Mouse (Mus musculus): ENCODE data around the gene Rgs14. TPM values are rescaled to one million over a fixed set of nuclear protein-coding genes. Genes with fewer than 3 reads are reported as not detected.
A peak's percentile ranks its signal among the peaks of the same experiment; 100 is the strongest.

Gene Rgs14
- polyA plus RNA-seq, 1 experiment from 2014 or later: 0.64 TPM

- Histone ChIP-seq H3K9me3 (no peaks in the 10 kb centered on the region), H3K36me3 (replicated peaks) (peaks cover 13% of the 10 kb centered on the region), H3K27ac (peak overlapping the region; percentile 97), H3K4me2 (peak overlapping the region; percentile 82), H3K4me3 (replicated peaks) (peak overlapping the region; percentile 74), H3K27me3 (no peaks in the 10 kb centered on the region), H3K4me1 (peaks cover 38% of the 10 kb centered on the region), H3K9ac (peak overlapping the region; percentile 66)
- WGBS: 53% methylated on average over 14 of the region's 14 CpGs
- ATAC-seq (ENCODE audit: low FRiP score): no peak
Observed at GRCm38 (mm10) chr13:55330567-55331400, 38.7 kb upstream of the Rgs14 start.

- Histone ChIP-seq H3K4me2 (no peak overlapping the region), H3K4me3 (replicated peaks) (no peak overlapping the region), H3K36me3 (replicated peaks) (0 out of 2 replicates have a peak, but pooled peaks cover under 1% of the 10 kb centered on the region), H3K9me3 (no peaks in the 10 kb centered on the region), H3K9ac (no peak overlapping the region), H3K4me1 (peaks cover 33% of the 10 kb centered on the region), H3K27me3 (no peaks in the 10 kb centered on the region), H3K27ac (no peak overlapping the region)
- no peak for ATAC-seq (ENCODE audit: low FRiP score)
- WGBS: 95% methylated on average over 3 of the region's 3 CpGs
Observed at GRCm38 (mm10) chr13:55332331-55332730, 37.2 kb upstream of the Rgs14 start.

GRCm38 (mm10) chr13:55335701-55336100 is 33.8 kb upstream of the Rgs14 start:
- Histone ChIP-seq H3K9me3 (no peaks in the 10 kb centered on the region), H3K4me2 (no peak overlapping the region), H3K27ac (no peak overlapping the region), H3K36me3 (replicated peaks) (no peaks in the 10 kb centered on the region), H3K9ac (no peak overlapping the region), H3K27me3 (no peaks in the 10 kb centered on the region), H3K4me1 (peaks cover 6% of the 10 kb centered on the region), H3K4me3 (replicated peaks) (no peak overlapping the region)
- no peak for ATAC-seq (ENCODE audit: low FRiP score)
- WGBS: 85% methylated on average over 4 of the region's 4 CpGs

GRCm38 (mm10) chr13:55337341-55337975 is 32.1 kb upstream of the Rgs14 start:
- Histone ChIP-seq H3K36me3 (replicated peaks) (no peaks in the 10 kb centered on the region), H3K9me3 (no peaks in the 10 kb centered on the region), H3K4me1 (no peaks in the 10 kb centered on the region), H3K4me3 (replicated peaks) (no peak overlapping the region), H3K9ac (no peak overlapping the region), H3K27me3 (no peaks in the 10 kb centered on the region), H3K4me2 (no peak overlapping the region), H3K27ac (no peak overlapping the region)
- 69% methylated on average over 10 of the region's 10 CpGs for WGBS
- no peak for ATAC-seq (ENCODE audit: low FRiP score)

- H3K27ac ChIP-seq: no peak overlapping the region
- ATAC-seq (ENCODE audit: low FRiP score): no peak
- no peak overlapping the region for H3K4me3 ChIP-seq (replicated peaks)
- no peaks in the 10 kb centered on the region for H3K4me1 ChIP-seq
- H3K36me3 ChIP-seq (replicated peaks): no peaks in the 10 kb centered on the region
- no peak overlapping the region for H3K4me2 ChIP-seq
- H3K9ac ChIP-seq: no peak overlapping the region
- H3K27me3 ChIP-seq: no peaks in the 10 kb centered on the region
- 72% methylated on average over 12 of the region's 12 CpGs for WGBS
- H3K9me3 ChIP-seq: no peaks in the 10 kb centered on the region
Observed at GRCm38 (mm10) chr13:55338131-55339054, 31.1 kb upstream of the Rgs14 start.

- Histone ChIP-seq H3K4me2 (no peak overlapping the region), H3K36me3 (replicated peaks) (peaks cover 6% of the 10 kb centered on the region), H3K4me1 (no peaks in the 10 kb centered on the region), H3K9me3 (no peaks in the 10 kb centered on the region), H3K9ac (no peak overlapping the region), H3K4me3 (replicated peaks) (no peak overlapping the region), H3K27me3 (no peaks in the 10 kb centered on the region), H3K27ac (no peak overlapping the region)
- no peak for ATAC-seq (ENCODE audit: low FRiP score)
- 50% methylated on average over 2 of the region's 2 CpGs for WGBS
Observed at GRCm38 (mm10) chr13:55339259-55339658, 30.3 kb upstream of the Rgs14 start.

GRCm38 (mm10) chr13:55342469-55342868 is 27.1 kb upstream of the Rgs14 start:
- Histone ChIP-seq H3K27ac (no peak overlapping the region), H3K4me3 (replicated peaks) (no peak overlapping the region), H3K36me3 (replicated peaks) (peaks cover 38% of the 10 kb centered on the region), H3K4me1 (no peaks in the 10 kb centered on the region), H3K27me3 (no peaks in the 10 kb centered on the region), H3K4me2 (no peak overlapping the region), H3K9ac (no peak overlapping the region), H3K9me3 (no peaks in the 10 kb centered on the region)
- no peak for ATAC-seq (ENCODE audit: low FRiP score)
- WGBS: 47% methylated on average over 11 of the region's 11 CpGs

- 90% methylated on average over 7 of the region's 7 CpGs for WGBS
- no peak overlapping the region for H3K27ac ChIP-seq
- no peak for ATAC-seq (ENCODE audit: low FRiP score)
- H3K4me3 ChIP-seq (replicated peaks): no peak overlapping the region
- no peaks in the 10 kb centered on the region for H3K27me3 ChIP-seq
- no peaks in the 10 kb centered on the region for H3K4me1 ChIP-seq
- no peak overlapping the region for H3K9ac ChIP-seq
- peaks cover 55% of the 10 kb centered on the region for H3K36me3 ChIP-seq (replicated peaks)
- no peak overlapping the region for H3K4me2 ChIP-seq
- H3K9me3 ChIP-seq: no peaks in the 10 kb centered on the region
Observed at GRCm38 (mm10) chr13:55344286-55344685, 25.2 kb upstream of the Rgs14 start.

GRCm38 (mm10) chr13:55346745-55347144 is 22.8 kb upstream of the Rgs14 start:
- 86% methylated on average over 11 of the region's 11 CpGs for WGBS
- Histone ChIP-seq H3K9me3 (no peaks in the 10 kb centered on the region), H3K36me3 (replicated peaks) (peaks cover 78% of the 10 kb centered on the region), H3K27me3 (no peaks in the 10 kb centered on the region), H3K27ac (no peak overlapping the region), H3K9ac (no peak overlapping the region), H3K4me1 (no peaks in the 10 kb centered on the region), H3K4me3 (replicated peaks) (no peak overlapping the region), H3K4me2 (no peak overlapping the region)
- no peak for ATAC-seq (ENCODE audit: low FRiP score)

- H3K27ac ChIP-seq: no peak overlapping the region
- peaks cover 40% of the 10 kb centered on the region for H3K36me3 ChIP-seq (replicated peaks)
- H3K9me3 ChIP-seq: no peaks in the 10 kb centered on the region
- H3K27me3 ChIP-seq: 0 out of 2 replicates have a peak, but pooled peaks cover 3% of the 10 kb centered on the region
- peaks cover 28% of the 10 kb centered on the region for H3K4me1 ChIP-seq
- peak overlapping the region; percentile 81 for H3K4me3 ChIP-seq (replicated peaks)
- H3K9ac ChIP-seq: peak overlapping the region; percentile 86
- H3K4me2 ChIP-seq: peak overlapping the region; percentile 86
- no peak for ATAC-seq (ENCODE audit: low FRiP score)
Observed at GRCm38 (mm10) chr13:55361145-55361544, 8.4 kb upstream of the Rgs14 start.

GRCm38 (mm10) chr13:55361974-55362452 is 7.5 kb upstream of the Rgs14 start:
- Histone ChIP-seq H3K36me3 (replicated peaks) (peaks cover 31% of the 10 kb centered on the region), H3K4me3 (replicated peaks) (peak overlapping the region; percentile 81), H3K27me3 (0 out of 2 replicates have a peak, but pooled peaks cover 3% of the 10 kb centered on the region), H3K9me3 (no peaks in the 10 kb centered on the region), H3K9ac (peak overlapping the region; percentile 86), H3K4me1 (peaks cover 28% of the 10 kb centered on the region), H3K4me2 (peak overlapping the region; percentile 86), H3K27ac (peak overlapping the region; percentile 95)
- WGBS: under 1% methylated on average over 32 of the region's 32 CpGs
- ATAC-seq (ENCODE audit: low FRiP score): peak; percentile 56
